Mouse (Mus musculus) midbrain, embryonic 12.5 days (tissue): ENCODE results near the gene Susd1. TPM values are rescaled to one million over a fixed set of nuclear protein-coding genes. Genes with fewer than 3 reads are reported as not detected.

Source experiments
- polyA plus RNA-seq: library from polyadenylated mRNA; unstranded; fragments of >200 nt; fragmentation: Nextera tagmentation; extraction: Ambion mirVana; gene quantifications from 2 replicates; pipeline ENCODE4 v1.2.1, GENCODE M21; 2016

Susd1 gene
- polyA plus RNA-seq, 1 experiment from 2014 or later, result 1.5 TPM

Other genes with a start within 250 kb of the Susd1 start
- gene Ugcg, start 249.4 kb downstream of the Susd1 start, polyA plus RNA-seq, result 15.0 and 19.3 TPM in 2 replicates
- gene Ptbp3, start 110.7 kb upstream of the Susd1 start, polyA plus RNA-seq, result 22.4 and 26.3 TPM in 2 replicates
- gene Hsdl2, start 142.9 kb upstream of the Susd1 start, polyA plus RNA-seq, result 30.0 and 30.4 TPM in 2 replicates
- gene E130308A19Rik, start 187.6 kb upstream of the Susd1 start, polyA plus RNA-seq, result 60.5 and 69.0 TPM in 2 replicates